Comparison of ENCODE assay signal across 27 mouse cellular contexts in the genomic region with DNA sequence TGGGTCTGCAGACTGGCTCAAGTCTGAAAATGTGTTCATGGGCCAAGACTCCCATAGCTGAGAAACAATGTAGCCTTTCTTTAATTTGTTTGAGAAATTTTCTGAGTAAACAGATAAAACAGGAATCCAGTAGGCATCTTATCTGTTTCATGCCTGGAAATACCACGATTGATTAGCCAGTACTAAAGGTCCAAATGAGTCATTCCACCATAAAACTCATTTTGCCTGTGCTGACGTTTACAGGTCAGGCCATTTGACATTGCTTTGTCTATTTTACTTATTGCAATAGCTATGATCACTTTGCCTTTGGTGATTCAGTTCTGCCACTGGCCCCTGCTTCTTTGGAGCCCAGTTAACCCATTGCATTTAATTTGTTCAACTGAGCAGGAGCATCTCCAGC. TPM values are rescaled to one million over a fixed set of nuclear protein-coding genes. Genes with fewer than 3 reads are reported as not detected.
DNase-seq lines count a peak whose midpoint lies in the region; ATAC-seq and TF ChIP-seq lines count a peak whose summit lies in the region.
"Had no signal": no experiment of that assay in that cellular context is flagged by ENCODE, and none has a peak within 500 bp of the region (broad histone marks: within the 10 kb centered on the region; RNA-seq: fewer than 3 reads in every experiment).

No protein-coding gene starts in this region.

- H3K9ac ChIP-seq in midbrain, embryonic 11.5 days (ENCODE audit: low read length): no peak overlapping the region
- H3K9ac ChIP-seq in midbrain, embryonic 16.5 days (ENCODE audit: low read depth, low read length): no peak overlapping the region
- H3K9ac ChIP-seq in intestine, postnatal 0 days (ENCODE audit: low read depth, low read length): no peak overlapping the region
- H3K9ac ChIP-seq: embryonic facial prominence, embryonic 13.5 days; forebrain, embryonic 12.5 days; forebrain, embryonic 15.5 days; heart, embryonic 13.5 days; hindbrain, embryonic 14.5 days had no signal

- no peak for TF ChIP-seq CTCF in intestine, postnatal 0 days (IDR thresholded peaks at IDR 0.05; ENCODE audit: low read depth)

- H3K27me3 ChIP-seq in midbrain, embryonic 11.5 days (ENCODE audit: control insufficient read depth, insufficient read depth, low read length): no peaks in the 10 kb centered on the region
- H3K27me3 ChIP-seq in midbrain, embryonic 16.5 days (ENCODE audit: control insufficient read depth, insufficient read depth, low read depth, low read length): no peaks in the 10 kb centered on the region
- H3K27me3 ChIP-seq in intestine, postnatal 0 days (replicated peaks; ENCODE audit: control insufficient read depth, insufficient read depth, low read length): no peaks in the 10 kb centered on the region
- H3K27me3 ChIP-seq: embryonic facial prominence, embryonic 13.5 days; forebrain, embryonic 12.5 days; forebrain, embryonic 15.5 days; heart, embryonic 13.5 days had no signal

- peaks cover 5% of the 10 kb centered on the region; the same call in 1 of the 2 replicates for H3K36me3 ChIP-seq in midbrain, embryonic 11.5 days (ENCODE audit: control insufficient read depth, insufficient read depth, low read length)
- peaks cover 3% of the 10 kb centered on the region; the same call in 1 of the 2 replicates for H3K36me3 ChIP-seq in midbrain, embryonic 16.5 days (ENCODE audit: control insufficient read depth, insufficient read depth, low read length)
- H3K36me3 ChIP-seq in intestine, postnatal 0 days (ENCODE audit: control insufficient read depth, insufficient read depth): 0 out of 2 replicates have a peak, but pooled peaks cover 4% of the 10 kb centered on the region

- no peak for ATAC-seq in midbrain, embryonic 11.5 days (ENCODE audit: low FRiP score)
- ATAC-seq in midbrain, embryonic 16.5 days: no peak
- peak; percentile 81 for ATAC-seq in intestine, postnatal 0 days
- ATAC-seq: forebrain, embryonic 15.5 days; hindbrain, postnatal 0 days had no signal

- H3K9me3 ChIP-seq in midbrain, embryonic 11.5 days (ENCODE audit: control insufficient read depth, low read length): no peaks in the 10 kb centered on the region
- no peaks in the 10 kb centered on the region for H3K9me3 ChIP-seq in midbrain, embryonic 16.5 days (replicated peaks; ENCODE audit: control insufficient read depth, low read length, poor library complexity, severe bottlenecking)
- H3K9me3 ChIP-seq in intestine, postnatal 0 days (ENCODE audit: control insufficient read depth): no peaks in the 10 kb centered on the region
- H3K9me3 ChIP-seq: embryonic facial prominence, embryonic 10.5 days; forebrain, embryonic 15.5 days; heart, embryonic 10.5 days; heart, embryonic 13.5 days had no signal

- H3K4me1 ChIP-seq in midbrain, embryonic 11.5 days (ENCODE audit: control insufficient read depth, insufficient read depth, low read length): peaks cover 4% of the 10 kb centered on the region; the same call in 1 of the 2 replicates
- H3K4me1 ChIP-seq in midbrain, embryonic 16.5 days (ENCODE audit: control insufficient read depth, insufficient read depth, low read length): peaks cover 32% of the 10 kb centered on the region
- H3K4me1 ChIP-seq in intestine, postnatal 0 days (replicated peaks; ENCODE audit: control insufficient read depth, insufficient read depth, low read length): 0 out of 2 replicates have a peak, but pooled peaks cover 3% of the 10 kb centered on the region

- WGBS in midbrain, embryonic 11.5 days: 86% methylated on average over 2 of the region's 2 CpGs
- 82% methylated on average over 2 of the region's 2 CpGs for WGBS in midbrain, embryonic 16.5 days
- 33% methylated on average over 2 of the region's 2 CpGs for whole genome bisulfite sequencing in intestine, postnatal 0 days

- H3K4me3 ChIP-seq in midbrain, embryonic 11.5 days (ENCODE audit: low read depth, low read length): no peak overlapping the region
- H3K4me3 ChIP-seq in midbrain, embryonic 16.5 days (ENCODE audit: low read depth, low read length): no peak overlapping the region
- H3K4me3 ChIP-seq in intestine, postnatal 0 days (ENCODE audit: low read depth, low read length): no peak overlapping the region
- H3K4me3 ChIP-seq: embryonic facial prominence, embryonic 10.5 days; embryonic facial prominence, embryonic 13.5 days; erythroblast, embryonic 14.5 days; forebrain, embryonic 12.5 days; forebrain, embryonic 15.5 days; heart, adult 2 months; heart, embryonic 10.5 days; heart, embryonic 13.5 days had no signal

- peak; percentile 35 to 68 for DNase-seq in adrenal gland, adult (ENCODE audit: inconsistent age in 2 of 2, low spot score in 1 of 2)
- DNase-seq in adrenal gland, postnatal 25 days: no peak
- DNase-seq in midbrain, embryonic 11.5 days (ENCODE audit: low spot score, missing footprints): peak; percentile 75
- DNase-seq in frontal cortex, postnatal 25 days (ENCODE audit: low spot score in 2 of 2): no peak
- DNase-seq in layer of hippocampus, adult 9-11 months: no peak
- DNase-seq: adrenal gland, postnatal 10 days; cerebellum, adult 11-12 months; cerebellum, adult 8-10 months; cerebellum, postnatal 10 days; cerebellum, postnatal 36 days; embryo, embryonic 11 days; gastrocnemius, postnatal 10 days; gastrocnemius, postnatal 36 days; heart, adult 2 months; heart, postnatal 14 days; heart, postnatal 4 days had no signal

- no peak overlapping the region for H3K27ac ChIP-seq in midbrain, embryonic 11.5 days (ENCODE audit: low read depth, low read length)
- no peak overlapping the region for H3K27ac ChIP-seq in midbrain, embryonic 16.5 days (ENCODE audit: low read length)
- H3K27ac ChIP-seq in intestine, postnatal 0 days (ENCODE audit: low read depth, low read length): peak overlapping the region; percentile 68
- H3K27ac ChIP-seq: embryonic facial prominence, embryonic 10.5 days; embryonic facial prominence, embryonic 13.5 days; forebrain, embryonic 12.5 days; forebrain, embryonic 15.5 days; heart, adult 2 months; heart, embryonic 10.5 days; heart, embryonic 13.5 days; hindbrain, embryonic 14.5 days; hindbrain, postnatal 0 days had no signal

- no peak overlapping the region for H3K4me2 ChIP-seq in midbrain, embryonic 11.5 days
- no peak overlapping the region for H3K4me2 ChIP-seq in midbrain, embryonic 16.5 days (ENCODE audit: low read length)
- no peak overlapping the region for H3K4me2 ChIP-seq in intestine, postnatal 0 days (replicated peaks; ENCODE audit: low read depth)
- H3K4me2 ChIP-seq: embryonic facial prominence, embryonic 13.5 days; forebrain, embryonic 12.5 days; forebrain, embryonic 15.5 days; heart, embryonic 13.5 days; hindbrain, embryonic 14.5 days had no signal

RNA-seq across cellular contexts. Expression of a gene that starts 11.8 kb away (rescaled TPM):
- total RNA-seq in adrenal gland, postnatal 25 days (2021): 77.8 and 81.7 TPM in 2 replicates
- 120 and 121 TPM in 2 replicates for polyA plus RNA-seq in midbrain, embryonic 11.5 days (2014; fragmentation: Nextera tagmentation; extraction: Ambion mirVana)
- polyA plus RNA-seq in midbrain, embryonic 16.5 days (2015; fragmentation: Nextera tagmentation; extraction: Ambion mirVana): 138 and 153 TPM in 2 replicates
- 27.0 and 30.4 TPM in 2 replicates for polyA plus RNA-seq in intestine, postnatal 0 days (2015; fragmentation: Nextera tagmentation; extraction: Ambion mirVana)

Comparison
In these comparisons a context has a peak if more than half of its experiments do, and no peak if none do; other contexts are left out.
1. DNase-seq: peak in adrenal gland, adult (2 of 2) and midbrain, embryonic 11.5 days (single experiment); none in adrenal gland, postnatal 25 days (single experiment), frontal cortex, postnatal 25 days (0 of 2) and layer of hippocampus, adult 9-11 months (single experiment).